Mouse (Mus musculus): ENCODE measurements around the gene Wscd2. TPM values are rescaled to one million over a fixed set of nuclear protein-coding genes. Genes with fewer than 3 reads are reported as not detected.

The Wscd2 gene
- 13.5 and 14.1 TPM in 2 replicates for polyA plus RNA-seq (2016; fragmentation: Nextera tagmentation; extraction: Ambion mirVana)

DNA sequence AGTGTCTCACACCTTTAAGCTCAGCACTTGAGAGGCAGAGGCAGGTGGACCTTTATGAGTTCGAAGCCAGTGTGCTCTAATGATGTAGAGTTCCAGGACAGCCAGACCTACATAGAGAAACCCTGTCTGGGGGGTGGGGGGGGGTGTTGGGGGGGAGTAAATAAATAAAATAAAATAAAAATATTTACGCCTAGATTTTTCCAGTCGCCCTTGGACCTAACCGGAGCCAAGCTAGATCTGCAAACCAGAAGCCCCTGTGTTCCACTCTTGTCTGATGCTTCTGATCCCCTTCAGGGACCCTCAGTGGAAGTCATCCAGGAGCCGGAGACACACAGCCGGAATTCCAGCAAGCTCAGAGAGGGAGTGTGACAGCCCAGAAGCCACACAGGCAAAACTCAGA lies at the start of gene Wscd2:
Wscd2 (plus strand) TSS at position 301 of the 400 bp plus-strand sequence.
- Histone ChIP-seq H3K36me3 (no peaks in the 10 kb centered on the region), H3K9me3 (replicated peaks) (no peaks in the 10 kb centered on the region), H3K4me3 (peak within 1 kb of the TSS; percentile 50), H3K27me3 (peaks cover 31% of the 10 kb centered on the region), H3K4me1 (peaks cover 41% of the 10 kb centered on the region), H3K4me2 (replicated peaks) (peak within 1 kb of the TSS; percentile 84), H3K9ac (peak within 1 kb of the TSS; percentile 77), H3K27ac (peak within 1 kb of the TSS; percentile 73)
- WGBS = 62% methylated on average over 6 of the region's 6 CpGs
- ATAC-seq (ENCODE audit: low FRiP score) = peak; percentile 23; the same call in 1 of the 2 replicates

DNA sequence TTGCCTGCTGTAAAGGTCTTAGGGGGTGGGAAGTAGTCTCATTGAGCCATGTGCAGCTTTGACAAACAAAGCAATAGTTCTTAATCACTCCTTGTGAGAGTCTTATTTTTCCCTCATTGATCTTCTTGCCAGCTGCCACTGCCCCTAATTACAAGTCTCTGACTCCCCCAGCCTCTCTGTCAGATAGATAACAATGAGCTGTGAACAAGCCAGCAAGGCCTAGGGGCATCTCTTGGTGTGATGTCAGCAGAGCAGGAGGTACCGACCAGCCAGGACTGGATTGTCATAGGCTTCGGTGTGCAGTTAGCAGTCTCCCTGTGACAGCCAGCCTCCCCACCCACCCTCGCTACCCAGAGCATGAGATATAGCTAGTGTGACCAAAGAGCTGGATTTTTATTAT lies 48.0 kb upstream of the Wscd2 start:
- 69% methylated on average over 3 of the region's 3 CpGs for WGBS
- Histone ChIP-seq H3K4me1 (peaks cover 10% of the 10 kb centered on the region; the same call in 1 of the 2 replicates), H3K4me2 (replicated peaks) (no peak overlapping the region), H3K27ac (peak overlapping the region; percentile 23), H3K9me3 (replicated peaks) (no peaks in the 10 kb centered on the region), H3K27me3 (no peaks in the 10 kb centered on the region), H3K4me3 (no peak overlapping the region), H3K9ac (no peak overlapping the region), H3K36me3 (no peaks in the 10 kb centered on the region)
- peak; percentile 72 for ATAC-seq (ENCODE audit: low FRiP score)

DNA sequence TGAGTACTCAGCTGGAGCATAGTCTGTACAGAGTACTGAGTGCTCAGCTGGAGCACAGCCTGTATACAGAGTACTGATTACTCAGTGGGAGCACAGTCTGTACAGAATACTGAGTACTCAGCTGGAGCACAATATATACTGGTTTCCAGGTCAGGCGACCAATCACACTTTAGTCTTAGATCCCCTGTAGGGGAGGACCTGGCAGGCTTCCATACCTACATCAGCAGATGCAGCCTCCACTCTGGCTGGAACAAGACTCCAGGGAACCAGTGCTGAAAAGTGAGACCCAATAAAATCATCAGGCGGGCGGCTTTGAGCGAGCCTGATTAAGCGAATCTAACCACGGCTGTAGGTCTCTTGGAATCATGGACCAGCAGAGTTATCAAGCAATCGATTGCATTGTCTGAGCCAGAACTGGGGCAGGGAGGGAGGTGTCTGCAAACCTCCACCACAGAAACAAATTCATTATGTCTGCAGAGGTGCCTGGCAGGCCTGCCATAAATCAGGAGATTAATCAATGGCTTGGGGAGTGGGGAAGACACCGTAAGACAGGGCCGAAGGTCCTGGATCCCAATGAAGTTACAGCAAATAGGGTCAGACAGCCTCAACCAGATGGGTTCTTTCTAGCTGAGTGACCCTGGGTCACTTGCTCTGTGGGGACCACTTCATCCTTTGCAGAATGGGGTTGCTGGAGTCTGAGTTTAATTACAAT lies 42.0 kb upstream of the Wscd2 start:
- H3K4me1 ChIP-seq = peaks cover 21% of the 10 kb centered on the region
- peak overlapping the region; percentile 79 for H3K27ac ChIP-seq
- 31% methylated on average over 9 of the region's 9 CpGs for WGBS
- peaks cover 3% of the 10 kb centered on the region; the same call in 1 of the 2 replicates for H3K9me3 ChIP-seq (replicated peaks)
- ATAC-seq (ENCODE audit: low FRiP score) = peak; percentile 70
- H3K27me3 ChIP-seq = no peaks in the 10 kb centered on the region
- H3K4me2 ChIP-seq (replicated peaks) = no peak overlapping the region
- no peak overlapping the region for H3K4me3 ChIP-seq
- H3K36me3 ChIP-seq = no peaks in the 10 kb centered on the region
- H3K9ac ChIP-seq = no peak overlapping the region

DNA sequence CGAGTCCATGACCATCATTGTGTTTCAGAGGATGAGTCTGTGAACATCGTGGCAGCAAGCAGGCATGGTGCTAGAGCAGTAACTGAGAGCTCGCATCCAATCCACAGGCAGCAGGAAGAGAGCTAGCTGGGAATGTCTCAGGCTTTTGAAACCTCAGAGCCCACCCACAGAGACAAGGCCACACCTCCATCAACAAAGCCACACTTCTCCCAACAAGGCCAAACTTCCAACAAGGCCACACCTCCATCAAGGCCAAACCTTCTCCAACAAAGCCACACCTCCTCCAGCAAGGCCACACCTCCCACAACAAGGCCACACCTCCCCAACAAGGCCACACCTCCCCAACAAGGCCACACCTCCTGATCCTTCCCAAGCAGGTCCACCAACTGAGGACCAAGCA lies 40.8 kb upstream of the Wscd2 start:
- no peak for ATAC-seq (ENCODE audit: low FRiP score)
- 68% methylated on average over 3 of the region's 3 CpGs for WGBS
- Histone ChIP-seq H3K9ac (no peak overlapping the region), H3K4me1 (peaks cover 25% of the 10 kb centered on the region), H3K4me3 (no peak overlapping the region), H3K27me3 (no peaks in the 10 kb centered on the region), H3K36me3 (no peaks in the 10 kb centered on the region), H3K27ac (no peak overlapping the region), H3K9me3 (replicated peaks) (peaks cover 3% of the 10 kb centered on the region; the same call in 1 of the 2 replicates), H3K4me2 (replicated peaks) (no peak overlapping the region)

DNA sequence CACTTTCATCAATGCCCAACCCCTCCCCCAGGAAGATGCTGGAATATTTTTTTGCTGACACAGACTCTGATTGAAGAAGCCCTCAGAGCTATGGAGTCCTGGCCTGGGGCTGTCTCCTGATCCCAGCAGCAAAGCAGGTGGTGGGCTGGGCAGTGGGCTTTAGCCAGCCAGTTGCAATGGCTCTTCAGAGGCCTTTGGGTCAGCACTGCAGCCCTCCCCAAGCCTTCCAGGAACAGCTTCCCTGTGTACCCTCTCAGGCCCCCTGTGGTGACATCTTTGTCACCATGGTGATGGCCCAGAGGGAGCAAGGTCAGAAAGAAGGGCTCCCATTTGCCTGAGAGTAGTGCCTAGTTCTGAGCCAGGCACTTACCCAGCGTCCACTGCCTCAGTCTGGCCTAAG lies 37.4 kb upstream of the Wscd2 start:
- ATAC-seq (ENCODE audit: low FRiP score) = no peak
- peaks cover 23% of the 10 kb centered on the region for H3K4me1 ChIP-seq
- H3K27ac ChIP-seq = 0 out of 2 replicates have a peak overlapping the region, but pooled peaks have one; percentile 30
- no peak overlapping the region for H3K4me3 ChIP-seq
- WGBS = 0% methylated on average over 1 of the region's 1 CpGs
- no peak overlapping the region for H3K9ac ChIP-seq
- no peaks in the 10 kb centered on the region for H3K27me3 ChIP-seq
- H3K36me3 ChIP-seq = no peaks in the 10 kb centered on the region
- peaks cover 3% of the 10 kb centered on the region; the same call in 1 of the 2 replicates for H3K9me3 ChIP-seq (replicated peaks)
- H3K4me2 ChIP-seq (replicated peaks) = no peak overlapping the region

DNA sequence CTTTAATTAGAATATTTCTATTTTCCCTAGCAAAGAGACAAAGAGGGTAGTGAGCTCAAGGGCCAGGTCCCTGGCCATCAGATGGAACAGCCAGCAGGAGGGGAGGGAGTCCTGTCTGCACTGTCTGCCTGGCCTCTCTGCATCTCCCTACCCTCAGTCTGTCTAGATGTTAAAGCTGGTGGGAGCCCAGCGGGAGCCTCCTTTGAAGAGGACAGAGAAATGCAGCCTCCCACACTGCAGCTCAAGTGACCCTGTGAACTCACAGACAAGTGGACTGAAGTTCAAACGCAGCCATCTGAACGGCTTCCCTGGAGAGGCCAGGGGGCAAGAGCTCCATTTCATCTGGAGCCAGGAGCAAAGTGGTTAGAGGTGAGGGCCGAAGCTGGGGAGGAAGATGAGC lies 36.8 kb upstream of the Wscd2 start:
- WGBS = 3% methylated on average over 4 of the region's 4 CpGs
- no peak overlapping the region for H3K4me3 ChIP-seq
- H3K9me3 ChIP-seq (replicated peaks) = peaks cover 3% of the 10 kb centered on the region; the same call in 1 of the 2 replicates
- H3K27ac ChIP-seq = no peak overlapping the region
- no peaks in the 10 kb centered on the region for H3K36me3 ChIP-seq
- H3K27me3 ChIP-seq = no peaks in the 10 kb centered on the region
- H3K4me2 ChIP-seq (replicated peaks) = no peak overlapping the region
- ATAC-seq (ENCODE audit: low FRiP score) = no peak
- H3K9ac ChIP-seq = no peak overlapping the region
- peaks cover 17% of the 10 kb centered on the region for H3K4me1 ChIP-seq

DNA sequence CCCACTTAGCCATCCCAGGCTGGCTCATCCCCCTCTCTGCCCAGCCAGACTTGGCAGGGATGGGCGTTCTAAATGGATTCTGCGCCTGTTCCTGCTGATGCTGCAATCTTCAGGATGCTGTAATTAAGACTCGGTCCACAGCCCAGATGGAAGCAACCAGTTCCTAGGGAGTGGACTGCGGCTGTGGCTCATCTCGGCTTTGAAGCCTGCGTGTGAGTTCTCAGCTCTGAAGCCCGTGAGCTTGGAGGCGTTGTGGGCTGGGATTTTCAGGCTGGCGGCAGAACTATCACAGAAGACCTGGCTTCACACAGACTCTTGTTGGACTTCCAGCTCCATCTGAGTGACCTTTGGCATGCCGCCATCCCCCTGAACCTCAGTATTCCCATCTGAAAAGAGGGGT lies 34.1 kb upstream of the Wscd2 start:
- Histone ChIP-seq H3K4me2 (replicated peaks) (no peak overlapping the region), H3K36me3 (no peaks in the 10 kb centered on the region), H3K27ac (no peak overlapping the region), H3K4me1 (peaks cover 24% of the 10 kb centered on the region), H3K4me3 (no peak overlapping the region), H3K9me3 (replicated peaks) (peaks cover 1% of the 10 kb centered on the region; the same call in 1 of the 2 replicates), H3K27me3 (peaks cover 5% of the 10 kb centered on the region), H3K9ac (no peak overlapping the region)
- ATAC-seq (ENCODE audit: low FRiP score) = no peak
- 88% methylated on average over 10 of the region's 10 CpGs for whole genome bisulfite sequencing

DNA sequence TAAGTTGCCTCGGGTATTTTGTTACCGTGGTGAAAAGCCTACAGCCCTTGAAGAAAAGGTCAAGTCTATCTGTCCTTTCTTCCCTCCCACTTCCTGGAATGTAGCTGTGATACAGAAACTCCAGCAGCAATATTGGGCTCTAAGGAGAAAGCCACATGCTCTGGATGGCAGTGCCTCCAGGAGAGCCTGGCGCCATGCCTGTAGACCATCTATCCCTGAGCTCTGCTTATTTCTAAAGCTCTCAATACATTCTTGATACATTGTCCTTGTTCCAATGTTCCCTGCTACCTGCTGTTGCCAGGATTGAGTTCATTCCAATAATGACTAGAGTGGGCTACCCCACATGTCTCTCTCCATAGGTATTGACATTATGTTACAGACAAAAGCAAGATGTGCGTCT lies 33.4 kb upstream of the Wscd2 start:
- WGBS = 82% methylated on average over 4 of the region's 4 CpGs
- Histone ChIP-seq H3K9ac (no peak overlapping the region), H3K27ac (no peak overlapping the region), H3K4me1 (peaks cover 28% of the 10 kb centered on the region), H3K27me3 (peaks cover 8% of the 10 kb centered on the region), H3K4me3 (no peak overlapping the region), H3K9me3 (replicated peaks) (no peaks in the 10 kb centered on the region), H3K4me2 (replicated peaks) (no peak overlapping the region), H3K36me3 (no peaks in the 10 kb centered on the region)
- ATAC-seq (ENCODE audit: low FRiP score) = no peak

DNA sequence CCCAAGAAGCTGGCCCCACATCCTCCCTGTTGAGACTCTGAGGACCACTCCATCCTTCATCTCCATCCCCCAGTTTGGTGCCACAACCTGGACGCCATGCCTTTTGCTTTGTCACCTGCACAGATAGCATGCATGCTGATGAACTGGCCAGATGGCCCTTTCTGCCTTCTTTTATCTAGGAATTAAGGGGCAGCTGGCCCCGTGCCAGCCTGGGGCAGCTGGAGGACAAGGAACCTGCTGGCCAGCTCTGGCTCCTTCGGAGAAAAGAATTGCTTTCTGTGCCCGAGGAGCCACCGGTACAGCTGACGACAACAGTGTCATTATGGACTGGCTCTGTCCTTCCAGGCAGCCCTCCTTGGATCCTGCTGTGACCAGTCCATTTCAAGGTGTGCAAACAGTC lies 32.9 kb upstream of the Wscd2 start:
- no peak overlapping the region for H3K9ac ChIP-seq
- WGBS = 50% methylated on average over 6 of the region's 6 CpGs
- H3K4me3 ChIP-seq = no peak overlapping the region
- no peak for ATAC-seq (ENCODE audit: low FRiP score)
- H3K27me3 ChIP-seq = peaks cover 10% of the 10 kb centered on the region
- peaks cover 32% of the 10 kb centered on the region for H3K4me1 ChIP-seq
- no peaks in the 10 kb centered on the region for H3K36me3 ChIP-seq
- H3K27ac ChIP-seq = no peak overlapping the region
- no peak overlapping the region for H3K4me2 ChIP-seq (replicated peaks)
- H3K9me3 ChIP-seq (replicated peaks) = no peaks in the 10 kb centered on the region

DNA sequence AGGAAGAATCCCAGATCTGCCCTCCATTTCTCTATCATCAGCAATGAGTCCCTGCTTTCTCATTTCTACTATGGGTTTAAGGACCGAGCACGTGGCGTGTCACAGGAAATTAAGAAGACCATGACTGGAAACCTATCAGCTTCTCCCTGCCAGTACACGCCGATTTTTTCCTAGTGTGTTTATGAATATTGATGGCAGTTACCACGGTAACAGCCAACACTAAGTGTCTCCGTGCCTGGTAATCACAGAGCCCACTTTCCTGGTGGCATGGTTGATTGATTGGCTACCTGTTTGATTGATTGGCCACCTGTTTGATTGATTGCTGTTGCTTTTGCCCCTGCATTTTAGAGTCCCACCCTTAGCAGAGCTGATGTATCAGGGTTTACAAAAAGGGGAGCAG lies 30.2 kb upstream of the Wscd2 start:
- Histone ChIP-seq H3K4me2 (replicated peaks) (no peak overlapping the region), H3K4me1 (peaks cover 31% of the 10 kb centered on the region), H3K27me3 (peaks cover 24% of the 10 kb centered on the region), H3K4me3 (no peak overlapping the region), H3K36me3 (no peaks in the 10 kb centered on the region), H3K9ac (no peak overlapping the region), H3K27ac (no peak overlapping the region), H3K9me3 (replicated peaks) (no peaks in the 10 kb centered on the region)
- no peak for ATAC-seq (ENCODE audit: low FRiP score)
- WGBS = 43% methylated on average over 7 of the region's 7 CpGs

DNA sequence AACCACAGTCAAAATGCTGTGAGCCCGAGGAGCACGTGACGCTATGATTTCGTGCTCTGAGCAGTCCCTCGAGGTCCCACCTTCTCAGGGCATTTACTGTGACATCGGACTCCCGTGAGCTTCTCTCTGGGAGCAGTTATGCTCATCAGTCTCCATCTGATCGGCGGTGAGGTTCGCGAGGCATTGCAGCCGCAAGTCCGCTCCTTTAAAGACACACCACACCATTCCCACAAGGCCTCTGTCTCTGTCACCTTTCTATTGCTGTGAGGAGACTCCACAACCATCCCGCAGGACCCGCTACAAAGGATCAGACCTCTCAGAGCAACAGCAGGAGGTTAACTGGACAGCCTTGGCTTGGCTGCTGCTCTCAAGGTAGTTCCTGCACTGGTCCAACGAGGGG lies 28.6 kb upstream of the Wscd2 start:
- WGBS = 9% methylated on average over 16 of the region's 16 CpGs
- Histone ChIP-seq H3K4me3 (peak overlapping the region; percentile 19), H3K36me3 (no peaks in the 10 kb centered on the region), H3K4me1 (peaks cover 32% of the 10 kb centered on the region), H3K4me2 (replicated peaks) (peak overlapping the region; percentile 50), H3K9ac (peak overlapping the region; percentile 47; the same call in 1 of the 2 replicates), H3K27me3 (peaks cover 24% of the 10 kb centered on the region), H3K9me3 (replicated peaks) (no peaks in the 10 kb centered on the region), H3K27ac (no peak overlapping the region; the same call in 1 of the 2 replicates)
- ATAC-seq (ENCODE audit: low FRiP score) = peak; percentile 29; the same call in 1 of the 2 replicates

DNA sequence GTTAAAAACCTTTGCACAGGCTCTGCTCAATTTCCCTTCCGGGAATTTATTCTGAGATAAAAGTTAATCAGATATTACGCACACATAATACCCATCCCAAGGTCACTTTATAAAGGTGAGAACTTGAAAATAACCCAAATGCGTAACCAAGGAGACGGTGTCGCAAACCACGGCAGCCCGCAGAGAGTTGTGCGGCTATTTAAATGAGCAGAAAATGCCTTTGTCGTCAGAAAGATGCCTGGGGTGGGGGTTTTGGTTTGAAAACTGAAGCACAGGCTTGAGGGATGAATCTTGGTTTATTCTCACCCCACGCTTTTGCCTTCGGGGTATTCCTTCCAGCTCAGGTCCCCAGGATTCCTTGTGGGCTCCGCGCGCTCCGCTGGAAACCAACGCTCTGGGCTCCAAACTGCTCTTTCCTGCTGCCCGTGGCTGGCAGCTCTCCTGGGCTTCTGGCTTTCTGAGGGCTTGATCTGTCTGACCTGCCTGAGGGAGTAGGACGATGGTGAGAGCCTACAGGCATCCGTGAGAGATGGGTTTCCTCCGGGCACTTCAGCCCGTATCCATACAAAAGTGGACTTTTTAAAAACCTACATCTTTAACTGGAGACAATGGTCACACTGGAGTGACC lies 28.0 kb upstream of the Wscd2 start:
- Histone ChIP-seq H3K9me3 (replicated peaks) (no peaks in the 10 kb centered on the region), H3K27ac (no peak overlapping the region), H3K4me1 (peaks cover 37% of the 10 kb centered on the region), H3K9ac (peak overlapping the region; percentile 40; the same call in 1 of the 2 replicates), H3K4me3 (peak overlapping the region; percentile 19), H3K27me3 (peaks cover 24% of the 10 kb centered on the region), H3K4me2 (replicated peaks) (peak overlapping the region; percentile 50), H3K36me3 (no peaks in the 10 kb centered on the region)
- ATAC-seq (ENCODE audit: low FRiP score) = no peak
- 22% methylated on average over 21 of the region's 21 CpGs for WGBS
